Mouse (Mus musculus) liver, embryonic 14.5 days (tissue): ENCODE results near the gene Gm9507.
A peak's percentile ranks its signal among the peaks of the same experiment; 100 is the strongest.

ENCODE experiments used
- CTCF ChIP-seq: IDR thresholded peaks from 2 replicates; pipeline ENCODE4 v1.5.1; 2016; ENCODE audit warnings: antibody characterized with exemption, low read depth, control low read depth
- EP300 ChIP-seq: IDR thresholded peaks from 2 replicates; pipeline ENCODE4 v1.6.1; 2016; ENCODE audit warnings: antibody characterized with exemption, low read depth

DNA sequence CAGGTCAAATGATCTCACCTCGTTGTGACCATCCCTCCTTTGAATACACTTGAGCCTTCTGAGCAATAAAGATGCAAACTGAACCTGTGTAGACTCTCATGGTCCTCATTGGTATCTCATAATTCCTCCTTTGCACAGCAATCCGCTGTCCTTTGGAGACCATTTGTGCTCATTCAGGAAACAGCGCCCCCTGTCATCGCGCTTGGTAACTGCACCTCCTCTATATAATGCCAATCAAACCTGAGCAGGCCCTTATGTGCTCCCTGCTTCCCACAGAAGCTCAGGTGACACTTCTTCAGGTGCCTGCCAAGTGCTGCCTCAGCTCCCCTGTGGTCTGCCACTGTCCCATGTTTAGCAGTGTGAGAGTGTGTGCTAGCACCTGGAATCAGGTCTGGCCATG, 3.9 kb upstream of the Gm9507 start:
- peak; percentile 75 for TF ChIP-seq CTCF
- no peak for TF ChIP-seq EP300
